Mouse (Mus musculus) embryo, embryonic 10.5 days (tissue): ENCODE measurements around the gene Olfr1140.

Experiments used
- DNase-seq: peaks from one replicate; pipeline ENCODE4 v3.0.0-alpha.2; 2015; ENCODE audit warnings: low spot score

The Olfr1140 gene

DNA sequence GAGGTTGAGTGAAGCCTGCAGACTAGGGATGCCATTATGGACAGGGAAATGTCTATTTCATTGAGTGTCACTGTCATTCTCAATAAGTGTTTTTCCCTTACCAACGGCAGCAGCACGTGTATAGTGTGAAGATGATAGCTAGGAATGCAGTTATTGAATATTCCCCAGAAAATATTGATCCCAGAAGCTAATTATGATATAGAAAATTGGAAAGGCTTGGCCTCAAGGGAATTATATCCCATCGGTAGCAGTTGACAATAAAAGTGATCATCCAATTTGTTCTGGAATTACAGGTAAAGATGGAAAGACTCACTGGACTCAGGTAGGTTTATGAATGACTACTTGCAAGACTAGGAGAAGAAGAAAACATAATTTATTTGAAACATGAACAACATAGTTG is at the start of gene Olfr1140:
TSS of gene Olfr1140 (plus strand) at position 301 of the 400 bp plus-strand sequence.
- DNase-seq: no peak

DNA sequence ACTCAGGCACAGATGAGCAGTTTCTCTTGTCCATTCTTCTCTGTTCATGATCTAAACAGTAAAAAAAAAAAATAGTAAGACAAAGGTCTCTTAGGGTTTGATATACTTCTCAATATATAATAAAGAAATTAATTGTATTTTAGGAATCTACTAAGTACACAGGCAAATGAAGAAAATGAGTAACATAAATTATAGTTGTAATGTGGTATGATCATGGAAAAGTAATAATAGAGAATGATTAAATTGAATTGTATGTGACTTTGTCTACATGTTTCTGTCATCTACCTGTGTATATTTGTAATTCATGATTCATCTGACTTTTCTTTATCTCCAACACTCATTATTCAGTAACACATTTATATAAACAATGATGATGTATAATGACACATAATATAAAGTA is 49.7 kb upstream of the Olfr1140 start, which contains the start of gene Olfr1136:
TSS of gene Olfr1136 (minus strand) at position 101 of the 400 bp plus-strand sequence.
- no peak for DNase-seq

- no peak for DNase-seq
These were observed 30.5 kb upstream of the Olfr1140 start, which contains the start of gene Olfr1137 for GRCm38 (mm10) chr2:87713079-87713478. Gene Olfr1137, minus strand, starts transcription at chr2:87713179.

GRCm38 (mm10) chr2:87739878-87740277 is 3.7 kb upstream of the Olfr1140 start, which contains the start of gene Olfr1138:
Gene Olfr1138, minus strand, starts transcription at chr2:87739978.
- no peak for DNase-seq

DNA sequence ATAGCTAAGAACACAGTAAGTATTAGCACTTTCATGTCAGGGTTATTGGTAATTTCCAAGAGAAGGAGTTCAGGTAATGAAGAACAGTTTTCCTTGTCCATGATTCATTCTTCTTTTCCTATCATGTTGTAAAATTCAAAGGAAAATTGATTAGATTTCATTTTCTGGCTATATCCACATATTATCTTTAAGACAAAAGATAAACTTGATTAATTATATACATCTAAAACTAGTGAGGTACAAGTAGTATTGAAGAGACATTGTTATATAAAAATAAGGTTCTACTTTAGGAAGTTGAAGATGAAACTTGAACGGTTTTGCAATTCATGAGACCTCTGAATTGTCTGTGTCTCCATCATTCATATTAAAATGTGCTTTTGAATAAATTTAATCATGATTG is 10.3 kb downstream of the Olfr1140 start, which contains the start of gene Olfr1141:
TSS of gene Olfr1141 (minus strand) at position 101 of the 400 bp plus-strand sequence.
- DNase-seq: no peak

DNA sequence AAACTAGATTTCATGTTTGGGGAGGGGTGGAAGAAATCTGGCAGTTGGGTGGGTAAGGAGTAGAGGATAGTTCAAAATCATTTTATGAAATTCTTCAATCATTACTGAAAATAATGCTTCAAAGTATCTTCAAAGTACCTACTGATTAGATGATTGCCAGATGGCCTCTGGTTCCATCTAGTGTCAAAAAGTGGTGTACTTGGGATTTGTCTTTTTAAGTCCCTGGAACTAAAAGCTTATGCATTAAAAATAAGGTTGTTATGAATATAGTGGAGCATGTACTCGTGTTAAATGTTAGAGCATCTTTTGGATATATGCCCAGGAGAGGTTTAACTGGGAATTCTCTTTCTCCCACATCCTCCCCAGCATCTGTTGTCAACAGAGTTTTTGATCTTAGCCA is 32.6 kb downstream of the Olfr1140 start:
- no peak for DNase-seq

GRCm38 (mm10) chr2:87779183-87779582 is 35.6 kb downstream of the Olfr1140 start, which contains the start of gene Olfr152:
Gene Olfr152, plus strand, starts transcription at chr2:87779483.
- DNase-seq: no peak
